Mouse (Mus musculus) forebrain, embryonic 12.5 days (tissue): Measurements from ENCODE around the gene Fgg. TPM values are rescaled to one million over a fixed set of nuclear protein-coding genes. Genes with fewer than 3 reads are reported as not detected.

Experiments
- ATAC-seq: fragments of 200-750 bp; cut with Nextera tagmentation; 2 replicates; pipeline ENCODE4 v1.8.0; 2017; ENCODE audit warnings: moderate TSS enrichment; ENCODE audit not compliant: low FRiP score
- H3K27ac ChIP-seq: fragments of 300-500 bp; sonication (generic); 2 replicates; pipeline ENCODE4 v1.5.1; 2016; ENCODE audit warnings: mild to moderate bottlenecking
- H3K27me3 ChIP-seq: fragments of 300-500 bp; sonication (generic); 2 replicates; pipeline ENCODE4 v1.6.1; 2016; ENCODE audit warnings: mild to moderate bottlenecking
- H3K36me3 ChIP-seq: fragments of 300-500 bp; sonication (generic); replicated peaks from 2 replicates; pipeline ENCODE4 v1.6.1; 2016; ENCODE audit warnings: mild to moderate bottlenecking
- H3K4me1 ChIP-seq: fragments of 300-500 bp; sonication (generic); 2 replicates; pipeline ENCODE4 v1.6.1; 2016
- H3K4me2 ChIP-seq: fragments of 300-500 bp; sonication (generic); 2 replicates; pipeline ENCODE4 v1.6.1; 2016; ENCODE audit warnings: mild to moderate bottlenecking, moderate library complexity
- H3K4me3 ChIP-seq: fragments of 300-500 bp; sonication (generic); replicated peaks from 2 replicates; pipeline ENCODE4 v1.5.1; 2016; ENCODE audit warnings: mild to moderate bottlenecking
- H3K9ac ChIP-seq: fragments of 300-500 bp; sonication (generic); 2 replicates; pipeline ENCODE4 v1.6.1; 2016; ENCODE audit warnings: mild to moderate bottlenecking
- H3K9me3 ChIP-seq: fragments of 300-500 bp; sonication (generic); 2 replicates; pipeline ENCODE4 v1.6.1; 2016
- whole genome bisulfite sequencing: fragments of 180-500 bp; shearing (Covaris S2); methylation state at CpG from one replicate; pipeline ENCODE4 v1.1.7; 2016; 5-methylcytosine and 5-hydroxymethylcytosine counted together
- polyA plus RNA-seq: library from polyadenylated mRNA; unstranded; fragments of >200 nt; fragmentation: Nextera tagmentation; extraction: Ambion mirVana; gene quantifications from 2 replicates; pipeline ENCODE4 v1.2.1, GENCODE M21; 2016

Fgg gene
- polyA plus RNA-seq, 1 experiment from 2014 or later: not detected

DNA sequence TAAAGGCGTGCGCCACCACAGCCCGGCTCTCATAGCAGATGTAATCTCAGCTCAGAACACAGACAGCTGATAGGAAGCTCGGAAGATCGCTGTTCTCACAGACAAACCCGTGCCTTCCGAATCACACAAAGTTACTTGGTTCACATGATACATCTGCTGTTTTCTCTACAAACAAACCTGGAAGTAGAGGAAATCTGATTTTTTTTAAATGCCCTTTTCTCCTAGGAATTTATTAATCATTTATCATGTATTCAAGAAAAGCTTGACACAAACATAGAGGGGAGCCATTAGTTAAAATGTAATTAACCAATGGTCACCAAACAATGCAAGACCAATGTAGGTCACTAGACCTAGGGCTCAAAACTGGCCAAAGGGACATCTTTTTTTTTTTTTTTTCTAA is 2.7 kb upstream of the Fgg start:
- Histone ChIP-seq H3K27ac (no peak overlapping the region), H3K4me2 (no peak overlapping the region), H3K4me3 (no peak overlapping the region), H3K9me3 (no peaks in the 10 kb centered on the region), H3K4me1 (no peaks in the 10 kb centered on the region), H3K36me3 (no peaks in the 10 kb centered on the region), H3K9ac (no peak overlapping the region), H3K27me3 (no peaks in the 10 kb centered on the region)
- WGBS: 95% methylated on average over 7 of the region's 7 CpGs
- no peak for ATAC-seq

DNA sequence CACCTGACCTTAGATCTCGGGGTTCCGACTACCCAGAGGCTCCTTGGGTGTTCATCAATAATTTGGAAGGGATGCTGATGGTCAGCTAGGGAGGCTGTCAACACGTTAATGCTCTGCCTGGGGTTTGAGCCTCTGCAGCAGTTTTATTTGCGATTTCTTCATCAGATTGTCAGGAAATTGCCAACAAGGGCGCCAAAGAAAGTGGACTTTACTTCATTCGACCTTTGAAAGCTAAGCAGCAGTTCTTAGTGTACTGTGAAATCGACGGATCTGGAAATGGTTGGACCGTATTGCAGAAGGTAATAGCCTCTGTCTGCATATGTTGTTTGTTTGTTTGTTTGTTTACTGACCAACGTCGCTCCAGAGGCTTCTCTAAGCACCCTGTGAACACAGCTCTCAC is 2.8 kb downstream of the Fgg start:
- Histone ChIP-seq H3K9ac (no peak overlapping the region), H3K36me3 (no peaks in the 10 kb centered on the region), H3K4me1 (no peaks in the 10 kb centered on the region), H3K4me2 (no peak overlapping the region), H3K9me3 (no peaks in the 10 kb centered on the region), H3K27ac (no peak overlapping the region), H3K27me3 (no peaks in the 10 kb centered on the region; the same call in 1 of the 2 replicates), H3K4me3 (no peak overlapping the region)
- 81% methylated on average over 11 of the region's 11 CpGs for WGBS
- no peak for ATAC-seq

- no peak for ATAC-seq
- H3K4me3 ChIP-seq: no peak overlapping the region
- WGBS: 83% methylated on average over 4 of the region's 4 CpGs
Measured at GRCm38 (mm10) chr3:83011136-83011535, 3.6 kb downstream of the Fgg start.

GRCm38 (mm10) chr3:83011565-83011964 is 4.0 kb downstream of the Fgg start:
- Histone ChIP-seq H3K27me3 (no peaks in the 10 kb centered on the region; the same call in 1 of the 2 replicates), H3K9me3 (no peaks in the 10 kb centered on the region), H3K27ac (no peak overlapping the region), H3K4me1 (no peaks in the 10 kb centered on the region), H3K4me3 (no peak overlapping the region), H3K9ac (no peak overlapping the region), H3K36me3 (no peaks in the 10 kb centered on the region), H3K4me2 (no peak overlapping the region)
- ATAC-seq: no peak
- WGBS: 77% methylated on average over 4 of the region's 4 CpGs

More at GRCm38 (mm10) chr3:83011136-83011535, 3.6 kb downstream of the Fgg start:
- Histone ChIP-seq H3K4me2 (no peak overlapping the region), H3K9me3 (no peaks in the 10 kb centered on the region), H3K9ac (no peak overlapping the region), H3K4me1 (no peaks in the 10 kb centered on the region), H3K27me3 (no peaks in the 10 kb centered on the region; the same call in 1 of the 2 replicates), H3K36me3 (no peaks in the 10 kb centered on the region), H3K27ac (no peak overlapping the region)

DNA sequence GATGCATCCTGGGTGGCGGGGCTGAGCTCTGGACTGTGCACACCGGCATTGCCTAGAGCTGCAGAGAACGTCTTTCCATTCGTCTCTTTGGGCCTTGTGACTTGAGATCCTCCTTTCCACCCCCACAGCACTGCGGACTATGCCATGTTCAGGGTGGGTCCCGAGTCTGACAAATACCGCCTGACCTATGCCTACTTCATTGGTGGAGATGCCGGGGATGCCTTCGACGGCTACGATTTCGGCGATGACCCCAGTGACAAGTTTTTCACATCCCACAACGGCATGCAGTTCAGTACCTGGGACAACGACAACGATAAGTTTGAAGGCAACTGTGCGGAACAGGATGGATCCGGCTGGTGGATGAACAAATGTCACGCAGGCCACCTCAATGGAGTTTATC is 5.1 kb downstream of the Fgg start:
- ATAC-seq: no peak
- Histone ChIP-seq H3K9me3 (no peaks in the 10 kb centered on the region), H3K4me2 (no peak overlapping the region), H3K9ac (no peak overlapping the region), H3K4me1 (no peaks in the 10 kb centered on the region), H3K27ac (no peak overlapping the region), H3K4me3 (no peak overlapping the region), H3K36me3 (no peaks in the 10 kb centered on the region), H3K27me3 (no peaks in the 10 kb centered on the region; the same call in 1 of the 2 replicates)
- 93% methylated on average over 19 of the region's 19 CpGs for WGBS

DNA sequence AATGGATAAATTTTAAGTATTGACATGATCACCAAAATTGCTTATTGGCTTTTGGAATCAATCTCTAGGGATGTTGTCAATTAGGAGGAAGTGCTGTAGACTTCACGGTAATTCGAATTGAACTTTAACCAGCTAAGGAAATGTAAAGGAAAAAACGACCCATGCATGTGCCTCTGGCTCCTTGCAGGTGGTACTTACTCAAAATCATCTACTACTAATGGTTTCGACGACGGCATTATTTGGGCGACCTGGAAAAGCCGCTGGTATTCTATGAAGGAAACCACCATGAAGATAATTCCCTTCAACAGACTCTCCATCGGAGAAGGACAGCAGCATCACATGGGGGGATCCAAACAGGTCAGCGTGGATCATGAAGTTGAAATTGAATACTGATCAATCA is 6.4 kb downstream of the Fgg start:
- 89% methylated on average over 10 of the region's 10 CpGs for WGBS
- H3K9ac ChIP-seq: no peak overlapping the region
- H3K4me3 ChIP-seq: no peak overlapping the region
- no peaks in the 10 kb centered on the region for H3K9me3 ChIP-seq
- no peak overlapping the region for H3K4me2 ChIP-seq
- no peaks in the 10 kb centered on the region for H3K4me1 ChIP-seq
- no peak overlapping the region for H3K27ac ChIP-seq
- no peaks in the 10 kb centered on the region for H3K36me3 ChIP-seq
- no peak for ATAC-seq
- no peaks in the 10 kb centered on the region; the same call in 1 of the 2 replicates for H3K27me3 ChIP-seq

- no peaks in the 10 kb centered on the region for H3K36me3 ChIP-seq
- no peaks in the 10 kb centered on the region; the same call in 1 of the 2 replicates for H3K27me3 ChIP-seq
- H3K4me2 ChIP-seq: no peak overlapping the region
- no peak overlapping the region for H3K27ac ChIP-seq
- 86% methylated on average over 1 of the region's 1 CpGs for WGBS
- H3K9me3 ChIP-seq: no peaks in the 10 kb centered on the region
- no peaks in the 10 kb centered on the region for H3K4me1 ChIP-seq
- ATAC-seq: no peak
- no peak overlapping the region for H3K4me3 ChIP-seq
- no peak overlapping the region for H3K9ac ChIP-seq
Measured at GRCm38 (mm10) chr3:83016236-83016635, 8.7 kb downstream of the Fgg start.

GRCm38 (mm10) chr3:83020387-83020786 is 12.9 kb downstream of the Fgg start:
- Histone ChIP-seq H3K27ac (no peak overlapping the region), H3K4me1 (no peaks in the 10 kb centered on the region), H3K9me3 (no peaks in the 10 kb centered on the region), H3K4me3 (no peak overlapping the region), H3K9ac (no peak overlapping the region), H3K27me3 (no peaks in the 10 kb centered on the region), H3K36me3 (no peaks in the 10 kb centered on the region), H3K4me2 (no peak overlapping the region)
- ATAC-seq: no peak
- WGBS: 84% methylated on average over 2 of the region's 2 CpGs

GRCm38 (mm10) chr3:83021176-83021575 is 13.7 kb downstream of the Fgg start:
- Histone ChIP-seq H3K9ac (no peak overlapping the region), H3K4me3 (no peak overlapping the region), H3K27ac (no peak overlapping the region), H3K9me3 (no peaks in the 10 kb centered on the region), H3K4me1 (no peaks in the 10 kb centered on the region), H3K36me3 (no peaks in the 10 kb centered on the region), H3K27me3 (no peaks in the 10 kb centered on the region), H3K4me2 (no peak overlapping the region)
- 93% methylated on average over 5 of the region's 5 CpGs for WGBS
- ATAC-seq: no peak

GRCm38 (mm10) chr3:83025036-83025435 is 17.5 kb downstream of the Fgg start:
- Histone ChIP-seq H3K9me3 (no peaks in the 10 kb centered on the region), H3K27me3 (no peaks in the 10 kb centered on the region), H3K36me3 (no peaks in the 10 kb centered on the region), H3K9ac (no peak overlapping the region), H3K27ac (no peak overlapping the region), H3K4me3 (no peak overlapping the region), H3K4me2 (no peak overlapping the region), H3K4me1 (no peaks in the 10 kb centered on the region)
- 67% methylated on average over 6 of the region's 6 CpGs for WGBS
- no peak for ATAC-seq

DNA sequence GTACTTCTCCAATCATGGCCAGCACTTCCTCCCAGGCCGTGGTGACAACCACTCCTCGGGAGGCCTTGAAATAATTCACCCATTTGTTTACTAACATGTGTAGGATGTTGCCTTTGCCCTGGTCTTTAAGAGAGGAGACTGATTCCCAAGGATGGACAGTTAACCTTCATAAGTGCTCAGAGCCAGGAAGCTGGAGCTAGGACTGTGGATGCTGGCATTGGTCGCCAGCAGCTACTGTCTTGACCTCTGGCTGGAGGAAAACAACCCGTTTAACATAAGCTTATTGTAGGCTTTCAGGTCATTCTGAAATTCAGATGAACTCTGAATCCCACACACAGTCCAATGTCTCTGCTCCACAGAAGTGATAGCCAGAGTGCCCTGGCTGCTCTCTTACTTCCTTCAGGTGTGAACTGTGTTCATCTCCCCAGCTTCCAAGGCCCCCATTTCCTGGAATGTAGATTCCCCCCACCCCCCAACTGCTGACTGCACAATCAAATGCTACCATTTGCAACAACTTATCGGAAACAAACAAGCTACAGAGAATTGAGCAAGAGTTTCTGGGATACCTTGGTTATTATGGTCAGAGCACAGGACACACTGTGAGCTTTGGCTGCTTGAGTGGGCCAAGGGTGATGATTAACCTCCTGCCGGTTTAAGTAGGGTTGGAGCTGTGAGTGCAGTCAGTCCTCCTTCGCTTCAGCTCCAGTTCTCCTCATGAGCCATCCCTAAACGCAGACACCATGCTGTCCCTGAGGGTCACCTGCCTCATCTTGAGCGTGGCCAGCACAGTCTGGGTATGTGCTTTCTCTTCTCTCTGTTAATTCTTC is 18.2 kb downstream of the Fgg start, which contains the start of gene Fga:
Gene Fga, plus strand, starts transcription at position 602 of the 827 bp plus-strand sequence.
- WGBS: 81% methylated on average over 9 of the region's 9 CpGs
- Histone ChIP-seq H3K9me3 (no peaks in the 10 kb centered on the region), H3K4me1 (no peaks in the 10 kb centered on the region), H3K9ac (no peak within 1 kb of the TSS), H3K36me3 (no peaks in the 10 kb centered on the region), H3K4me3 (no peak within 1 kb of the TSS), H3K27me3 (no peaks in the 10 kb centered on the region), H3K27ac (no peak within 1 kb of the TSS), H3K4me2 (no peak within 1 kb of the TSS)
- no peak for ATAC-seq

GRCm38 (mm10) chr3:83027546-83028251 is 20.2 kb downstream of the Fgg start:
- Histone ChIP-seq H3K27ac (no peak overlapping the region), H3K27me3 (no peaks in the 10 kb centered on the region), H3K9ac (no peak overlapping the region), H3K4me1 (no peaks in the 10 kb centered on the region), H3K9me3 (no peaks in the 10 kb centered on the region), H3K4me2 (no peak overlapping the region), H3K4me3 (no peak overlapping the region), H3K36me3 (no peaks in the 10 kb centered on the region)
- WGBS: 73% methylated on average over 9 of the region's 9 CpGs
- ATAC-seq: no peak
